Mouse (Mus musculus): ENCODE results near the gene Rxrb. TPM values are rescaled to one million over a fixed set of nuclear protein-coding genes. Genes with fewer than 3 reads are reported as not detected.

Gene Rxrb
- polyA plus RNA-seq (2012; rRNA removed), result 18.5 and 21.0 TPM in 2 replicates

DNA sequence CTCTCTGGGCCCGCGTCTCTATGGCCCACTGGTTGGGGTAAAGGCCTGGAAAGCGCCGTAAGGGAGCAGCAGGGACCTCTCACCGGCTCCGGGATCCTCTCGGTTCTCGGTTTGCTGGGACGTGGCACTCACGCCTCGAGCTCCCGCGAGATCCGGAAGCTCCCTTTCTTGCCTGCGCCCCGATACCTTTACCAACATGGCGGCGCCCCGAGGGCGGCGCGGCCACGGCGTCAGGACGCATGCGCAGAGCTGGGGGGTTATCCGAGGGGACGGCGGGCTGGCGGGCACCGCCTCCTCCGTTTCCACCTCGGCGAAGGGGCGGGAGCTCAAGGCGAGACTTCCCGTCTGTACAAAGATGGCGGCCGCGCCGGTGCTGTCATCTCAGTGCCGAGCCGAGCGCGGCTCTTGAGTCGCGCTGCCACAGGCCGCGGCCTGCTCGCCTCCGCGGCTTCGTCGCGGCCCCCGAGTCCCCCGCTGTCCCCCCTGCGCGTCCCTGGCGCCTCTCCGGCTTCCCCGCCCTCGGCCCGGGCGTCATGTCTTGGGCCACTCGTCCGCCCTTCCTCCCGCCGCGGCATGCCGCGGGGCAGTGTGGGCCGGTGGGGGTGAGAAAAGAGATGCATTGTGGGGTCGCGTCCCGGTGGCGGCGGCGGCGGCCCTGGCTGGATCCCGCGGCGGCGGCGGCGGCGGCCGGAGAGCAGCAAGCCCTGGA lies at the start of gene Rxrb, which contains the start of gene Slc39a7:
Gene Rxrb (plus strand): TSS at position 348 of the 709 bp plus-strand sequence.
Gene Slc39a7 (minus strand): TSS at position 218 of the 709 bp plus-strand sequence.

DNA sequence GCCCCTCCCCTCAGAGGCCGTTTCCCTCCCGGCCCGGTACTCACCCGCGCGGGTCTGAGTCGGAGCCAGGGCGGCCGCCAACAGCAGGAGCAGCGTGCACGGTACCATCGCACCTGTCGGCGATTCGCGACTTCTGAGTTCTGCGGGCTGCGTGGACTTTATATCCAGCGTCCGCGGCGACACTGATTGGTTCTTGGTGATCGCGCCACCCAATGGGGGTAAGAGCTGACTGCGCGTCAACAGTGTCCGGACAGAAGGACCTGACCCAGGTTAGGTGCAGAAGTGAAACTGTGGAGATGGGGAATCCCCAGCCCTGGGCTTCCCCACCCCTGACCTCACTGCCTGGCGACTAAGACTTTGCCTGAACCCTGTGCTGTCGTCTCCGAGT lies 31.5 kb upstream of the Rxrb start, which contains the start of gene H2-K1:
Gene H2-K1 (minus strand): TSS at position 198 of the 388 bp plus-strand sequence.

DNA sequence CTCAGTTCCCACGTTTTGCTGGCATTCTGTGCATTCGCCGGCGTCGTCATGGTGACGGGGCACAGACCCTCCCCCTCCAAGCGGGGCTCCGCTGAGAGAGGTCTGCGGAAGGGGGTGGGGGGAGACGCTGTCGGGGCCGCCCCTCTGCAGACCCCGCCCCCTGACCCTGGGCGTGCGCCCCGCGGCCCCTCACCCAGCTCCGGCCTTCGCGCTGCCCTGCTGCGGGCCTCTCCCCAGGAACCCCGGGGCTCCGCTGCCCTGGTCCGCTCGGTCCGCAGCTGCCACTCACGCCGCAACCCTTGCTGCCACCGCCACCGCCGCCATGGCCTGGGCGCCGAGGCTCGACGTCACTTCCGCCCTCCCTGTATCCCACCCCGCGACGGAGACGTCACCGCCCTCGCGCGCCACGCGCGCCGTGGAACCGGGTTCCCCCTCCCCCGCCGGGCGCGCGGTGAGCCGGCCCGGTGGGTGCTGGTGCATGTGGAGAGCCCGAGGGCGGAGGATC lies 7.2 kb upstream of the Rxrb start, which contains the start of gene Ring1:
Gene Ring1 (minus strand): TSS at position 364 of the 505 bp plus-strand sequence.

DNA sequence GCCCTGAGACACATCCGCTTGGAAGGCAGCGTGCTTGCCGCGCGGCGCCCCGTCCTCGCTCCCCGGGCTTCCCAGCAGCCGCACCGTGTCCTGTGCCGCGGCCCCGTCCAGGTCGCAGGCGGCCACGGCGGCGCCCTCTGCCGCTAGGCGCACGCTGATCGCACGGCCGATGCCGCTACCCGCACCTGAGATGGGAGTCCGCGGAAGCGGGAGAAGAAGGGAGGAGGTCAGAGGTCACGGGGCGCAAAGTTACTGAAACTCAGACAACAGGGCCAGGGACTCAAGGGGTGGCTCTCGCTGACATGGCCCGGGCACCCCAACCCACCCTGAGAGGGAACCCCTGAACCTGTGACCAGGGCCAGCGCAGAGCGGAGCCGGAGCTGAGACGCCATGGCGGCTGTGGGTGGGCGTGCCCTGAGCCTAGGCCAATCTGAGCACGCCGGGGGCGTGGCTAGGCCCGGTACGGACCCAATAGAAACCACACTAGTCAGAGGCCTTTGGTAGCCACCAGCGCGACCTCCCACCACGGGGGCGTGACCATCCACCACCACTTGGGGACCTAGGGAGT lies 3.9 kb upstream of the Rxrb start, which contains the start of gene H2-Ke6:
Gene H2-Ke6 (minus strand): TSS at position 405 of the 568 bp plus-strand sequence.

DNA sequence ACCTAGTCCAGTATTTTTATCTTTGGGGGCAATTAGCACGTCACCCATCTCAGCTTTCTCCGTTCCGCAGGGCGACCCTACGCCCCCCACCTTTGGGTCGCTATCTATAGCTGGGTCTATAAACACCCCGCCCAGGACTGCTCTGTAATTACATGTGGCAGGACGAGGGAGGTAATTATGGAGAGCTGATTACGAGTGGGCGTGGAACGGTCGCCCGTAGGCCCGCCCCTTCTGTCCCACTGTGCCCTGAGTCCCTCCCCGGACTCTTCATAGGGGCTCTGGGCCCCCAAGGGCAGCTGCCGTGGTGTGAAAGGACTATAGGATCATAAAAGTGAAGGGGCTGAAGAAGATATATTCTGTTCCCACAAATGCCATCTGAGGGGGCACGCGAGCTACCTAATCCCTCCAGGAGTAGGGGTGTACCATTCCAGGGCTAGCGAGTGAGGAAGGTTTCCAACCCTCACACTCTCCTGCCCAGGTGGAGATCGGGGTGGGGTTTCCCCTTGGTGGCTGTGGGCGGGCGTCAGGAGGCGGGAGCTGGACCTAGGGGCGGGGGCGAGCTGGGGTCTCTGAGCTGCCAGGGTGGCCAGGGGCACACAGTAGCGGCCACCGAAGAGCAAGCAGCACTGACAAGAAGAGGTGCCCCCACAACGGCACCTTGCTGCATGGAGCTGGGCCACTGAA lies 7.4 kb downstream of the Rxrb start, which contains the start of gene Col11a2:
Gene Col11a2 (plus strand): TSS at position 560 of the 684 bp plus-strand sequence.

Other genes with a start within 250 kb of the Rxrb start
- gene Angptl4, start 250.0 kb upstream of the Rxrb start, polyA plus RNA-seq (2012; rRNA removed), result 51.8 and 56.4 TPM in 2 replicates
- gene Kank3, start 221.3 kb upstream of the Rxrb start, polyA plus RNA-seq (2012; rRNA removed), result 15.8 and 17.2 TPM in 2 replicates
- gene Rps28, start 207.2 kb upstream of the Rxrb start, polyA plus RNA-seq (2012; rRNA removed), result 624 and 816 TPM in 2 replicates
- gene Ndufa7, start 207.2 kb upstream of the Rxrb start, polyA plus RNA-seq (2012; rRNA removed), result 189 and 197 TPM in 2 replicates
- gene Cd320, start 188.7 kb upstream of the Rxrb start, polyA plus RNA-seq (2012; rRNA removed), result 8.3 and 9.0 TPM in 2 replicates
- not detected in 2 replicates for gene Gm7029, start 158.0 kb upstream of the Rxrb start, polyA plus RNA-seq (2012; rRNA removed)
- gene Kifc1, start 141.2 kb upstream of the Rxrb start, polyA plus RNA-seq (2012; rRNA removed), result 19.2 and 21.8 TPM in 2 replicates
- gene Platr17, start 126.7 kb upstream of the Rxrb start, polyA plus RNA-seq (2012; rRNA removed), result 0.63 and 0.78 TPM in 2 replicates
- 17.5 and 19.5 TPM in 2 replicates for gene Daxx, start 122.4 kb upstream of the Rxrb start, polyA plus RNA-seq (2012; rRNA removed)
- gene Tapbp, start 115.9 kb upstream of the Rxrb start, polyA plus RNA-seq (2012; rRNA removed), result 19.7 and 21.7 TPM in 2 replicates
- 11.4 and 11.9 TPM in 2 replicates for gene Zbtb22, start 115.9 kb upstream of the Rxrb start, polyA plus RNA-seq (2012; rRNA removed)
- 21.4 and 28.9 TPM in 2 replicates for gene Rgl2, start 102.3 kb upstream of the Rxrb start, polyA plus RNA-seq (2012; rRNA removed)
- gene Pfdn6, start 91.5 kb upstream of the Rxrb start, polyA plus RNA-seq (2012; rRNA removed), result 45.7 and 46.0 TPM in 2 replicates
- 11.8 and 12.7 TPM in 2 replicates for gene Wdr46, start 91.2 kb upstream of the Rxrb start, polyA plus RNA-seq (2012; rRNA removed)
- 1.4 and 1.9 TPM in 2 replicates for gene B3galt4, start 80.3 kb upstream of the Rxrb start, polyA plus RNA-seq (2012; rRNA removed)
- gene Vps52, start 76.0 kb upstream of the Rxrb start, polyA plus RNA-seq (2012; rRNA removed), result 15.0 and 17.0 TPM in 2 replicates
- gene Rps18, start 75.8 kb upstream of the Rxrb start, polyA plus RNA-seq (2012; rRNA removed), result 1,178 and 1,295 TPM in 2 replicates
- 340 and 427 TPM in 2 replicates for gene H2-K1, start 31.5 kb upstream of the Rxrb start, polyA plus RNA-seq (2012; rRNA removed)
- gene Ring1, start 7.1 kb upstream of the Rxrb start, polyA plus RNA-seq (2012; rRNA removed), result 12.5 and 18.5 TPM in 2 replicates
- 51.8 and 62.7 TPM in 2 replicates for gene H2-Ke6, start 3.8 kb upstream of the Rxrb start, polyA plus RNA-seq (2012; rRNA removed)
- gene Slc39a7, start 130 bp upstream of the Rxrb start, polyA plus RNA-seq (2012; rRNA removed), result 42.7 and 48.3 TPM in 2 replicates
- 0.48 and 0.67 TPM in 2 replicates for gene Col11a2, start 7.6 kb downstream of the Rxrb start, polyA plus RNA-seq (2012; rRNA removed)
- 0.81 and 1.1 TPM in 2 replicates for gene H2-Oa, start 60.5 kb downstream of the Rxrb start, polyA plus RNA-seq (2012; rRNA removed)
- 4.5 and 5.3 TPM in 2 replicates for gene H2-DMa, start 87.7 kb downstream of the Rxrb start, polyA plus RNA-seq (2012; rRNA removed)
- gene Brd2, start 90.8 kb downstream of the Rxrb start, polyA plus RNA-seq (2012; rRNA removed), result 45.0 and 46.4 TPM in 2 replicates
- 0.83 and 0.86 TPM in 2 replicates for gene H2-DMb2, start 111.5 kb downstream of the Rxrb start, polyA plus RNA-seq (2012; rRNA removed)
- 2.5 and 2.6 TPM in 2 replicates for gene H2-DMb1, start 121.3 kb downstream of the Rxrb start, polyA plus RNA-seq (2012; rRNA removed)
- 8.9 and 10.8 TPM in 2 replicates for gene Tap1, start 155.7 kb downstream of the Rxrb start, polyA plus RNA-seq (2012; rRNA removed)
- gene Psmb9, start 156.0 kb downstream of the Rxrb start, polyA plus RNA-seq (2012; rRNA removed), result 14.2 and 19.7 TPM in 2 replicates
- 26.6 and 37.5 TPM in 2 replicates for gene Psmb8, start 165.9 kb downstream of the Rxrb start, polyA plus RNA-seq (2012; rRNA removed)
- gene Tap2, start 171.7 kb downstream of the Rxrb start, polyA plus RNA-seq (2012; rRNA removed), result 7.1 and 7.6 TPM in 2 replicates
- gene H2-Ob, start 207.1 kb downstream of the Rxrb start, polyA plus RNA-seq (2012; rRNA removed), result 2.0 and 2.7 TPM in 2 replicates
- 10.6 and 13.2 TPM in 2 replicates for gene H2-Ab1, start 225.9 kb downstream of the Rxrb start, polyA plus RNA-seq (2012; rRNA removed)

Data from liver, embryonic 18 days (tissue).